Mouse (Mus musculus) myocyte (in vitro differentiated cells): ENCODE measurements around the gene Cgnl1. TPM values are rescaled to one million over a fixed set of nuclear protein-coding genes. Genes with fewer than 3 reads are reported as not detected.

Experiments
- H3K27me3 ChIP-seq: one replicate; pipeline ENCODE4 v1.6.1; 2011; ENCODE audit not compliant: control insufficient read depth, insufficient read depth, insufficient read length
- H3K36me3 ChIP-seq: one replicate; pipeline ENCODE4 v1.6.1; 2011; ENCODE audit not compliant: control insufficient read depth, insufficient read depth
- H3K4me2 ChIP-seq: one replicate; pipeline ENCODE4 v1.6.1; 2011; ENCODE audit warnings: low read depth, control low read depth
- H3K4me3 ChIP-seq: one replicate; pipeline ENCODE4 v1.5.1; 2011; ENCODE audit warnings: mild to moderate bottlenecking, control low read depth, moderate library complexity
- H3K79me2 ChIP-seq: one replicate; pipeline ENCODE4 v1.6.1; 2011; ENCODE audit not compliant: control insufficient read depth, insufficient read depth
- H3ac ChIP-seq: one replicate; pipeline ENCODE4 v1.6.1; 2011; ENCODE audit not compliant: control insufficient read depth, insufficient read length
- CEBPB ChIP-seq: IDR thresholded peaks from 2 replicates; pipeline ENCODE4 v1.6.1; 2011; ENCODE audit warnings: mild to moderate bottlenecking, moderate library complexity; ENCODE audit not compliant: poor library complexity, insufficient read depth, severe bottlenecking
- E2F4 ChIP-seq: IDR thresholded peaks from one replicate; pipeline ENCODE4 v1.6.1; 2011; ENCODE audit warnings: mild to moderate bottlenecking, control low read depth, moderate library complexity; ENCODE audit not compliant: insufficient read depth
- MAX ChIP-seq: IDR thresholded peaks from one replicate; pipeline ENCODE4 v1.6.1; 2011; ENCODE audit warnings: low read depth, mild to moderate bottlenecking, control low read depth
- MYOD1 ChIP-seq, 3 experiments: IDR thresholded peaks; one replicate each; pipeline ENCODE4 v1.6.1; 2011; ENCODE audit warnings: control low read depth in 2 of 3, low read depth in 2 of 3, mild to moderate bottlenecking in 2 of 3, moderate library complexity in 1 of 3; ENCODE audit not compliant: insufficient read length in 2 of 3, control insufficient read depth in 1 of 3
- MYOG ChIP-seq, 3 experiments: IDR thresholded peaks; one replicate each; pipeline ENCODE4 v1.6.1; 2011; ENCODE audit warnings: control low read depth in 2 of 3, low read depth in 2 of 3, mild to moderate bottlenecking in 2 of 3; ENCODE audit not compliant: insufficient read length in 2 of 3, control insufficient read depth in 1 of 3, insufficient read depth in 1 of 3
- POLR2A ChIP-seq: IDR thresholded peaks from one replicate; pipeline ENCODE4 v1.6.1; 2011; ENCODE audit warnings: low read depth, mild to moderate bottlenecking, control low read depth, moderate library complexity; ENCODE audit not compliant: insufficient read length
- POLR2AphosphoS2 ChIP-seq: IDR thresholded peaks from one replicate; pipeline ENCODE4 v1.6.1; 2011; ENCODE audit warnings: low read depth, control low read depth; ENCODE audit not compliant: insufficient read length
- REST ChIP-seq: IDR thresholded peaks from one replicate; pipeline ENCODE4 v1.6.1; 2011; ENCODE audit warnings: mild to moderate bottlenecking, control low read depth, moderate library complexity; ENCODE audit not compliant: insufficient read depth, insufficient read length
- SRF ChIP-seq: IDR thresholded peaks from one replicate; pipeline ENCODE4 v1.6.1; 2011; ENCODE audit warnings: low read depth; ENCODE audit not compliant: control insufficient read depth, insufficient read length
- TCF12 ChIP-seq: IDR thresholded peaks from one replicate; pipeline ENCODE4 v1.6.1; 2011; ENCODE audit warnings: mild to moderate bottlenecking, control low read depth; ENCODE audit not compliant: poor library complexity, insufficient read depth, severe bottlenecking
- TCF3 ChIP-seq: IDR thresholded peaks from one replicate; pipeline ENCODE4 v1.6.1; 2011; ENCODE audit warnings: low read depth, control low read depth; ENCODE audit not compliant: insufficient read length
- USF1 ChIP-seq: IDR thresholded peaks from one replicate; pipeline ENCODE4 v1.6.1; 2011; ENCODE audit warnings: low read depth, mild to moderate bottlenecking, control low read depth, moderate library complexity
- polyA plus RNA-seq: library from polyadenylated mRNA; unstranded; fragments of >200 nt; fragmentation: generic; extraction: Trizol; gene quantifications from one replicate; pipeline ENCODE4 v1.2.1, GENCODE M21; 2012; ENCODE audit warnings: missing spikeins

The Cgnl1 gene
- polyA plus RNA-seq, 1 experiment, result 3.7 TPM

GRCm38 (mm10) chr9:71654861-71655260 lies 116.5 kb downstream of the Cgnl1 start:
- no peaks in the 10 kb centered on the region for H3K79me2 ChIP-seq
- H3K27me3 ChIP-seq, result no peaks in the 10 kb centered on the region
- H3K4me3 ChIP-seq, result no peak overlapping the region
- no peak overlapping the region for H3ac ChIP-seq
- H3K4me2 ChIP-seq, result no peak overlapping the region
- TF ChIP-seq TCF12 (no peak), MAX (no peak), MYOD1 (IDR thresholded peaks at IDR 0.05; ENCODE audit: control insufficient read depth in 1 of 3, insufficient read length in 2 of 3, low read depth in 2 of 3) (no peak), POLR2AphosphoS2 (no peak), POLR2A (no peak), REST (no peak), USF1 (no peak), MYOG (IDR thresholded peaks at IDR 0.05; ENCODE audit: control insufficient read depth in 1 of 3, insufficient read depth in 1 of 3, insufficient read length in 2 of 3, low read depth in 2 of 3) (no peak), SRF (no peak), E2F4 (no peak), CEBPB (no peak), TCF3 (no peak)
- no peaks in the 10 kb centered on the region for H3K36me3 ChIP-seq

- Histone ChIP-seq H3K4me3 (no peak overlapping the region), H3K27me3 (no peaks in the 10 kb centered on the region), H3K4me2 (no peak overlapping the region), H3K79me2 (no peaks in the 10 kb centered on the region), H3ac (no peak overlapping the region), H3K36me3 (no peaks in the 10 kb centered on the region)
- no peak for TF ChIP-seq CEBPB
- no peak for TF ChIP-seq E2F4
- TF ChIP-seq USF1, result no peak
- TF ChIP-seq TCF3, result no peak
Observed at GRCm38 (mm10) chr9:71646115-71646514, 125.3 kb downstream of the Cgnl1 start.

GRCm38 (mm10) chr9:71643611-71644010 lies 127.8 kb downstream of the Cgnl1 start:
- TF ChIP-seq REST, result no peak
- Histone ChIP-seq H3ac (no peak overlapping the region), H3K4me3 (no peak overlapping the region), H3K36me3 (no peaks in the 10 kb centered on the region), H3K4me2 (no peak overlapping the region), H3K79me2 (no peaks in the 10 kb centered on the region), H3K27me3 (no peaks in the 10 kb centered on the region)

- H3K4me2 ChIP-seq, result no peak overlapping the region
- no peak overlapping the region for H3ac ChIP-seq
- H3K79me2 ChIP-seq, result no peaks in the 10 kb centered on the region
- H3K27me3 ChIP-seq, result no peaks in the 10 kb centered on the region
- no peaks in the 10 kb centered on the region for H3K36me3 ChIP-seq
- H3K4me3 ChIP-seq, result no peak overlapping the region
- no peak for TF ChIP-seq REST
- no peak for TF ChIP-seq MAX
- TF ChIP-seq TCF12, result no peak
- no peak for TF ChIP-seq USF1
- no peak for TF ChIP-seq MYOG (IDR thresholded peaks at IDR 0.05; ENCODE audit: control insufficient read depth in 1 of 3, insufficient read depth in 1 of 3, insufficient read length in 2 of 3, low read depth in 2 of 3)
- no peak for TF ChIP-seq SRF
- TF ChIP-seq POLR2AphosphoS2, result no peak
- TF ChIP-seq E2F4, result no peak
- no peak for TF ChIP-seq POLR2A
- no peak for TF ChIP-seq CEBPB
Observed at GRCm38 (mm10) chr9:71642270-71642669, 129.1 kb downstream of the Cgnl1 start.

GRCm38 (mm10) chr9:71640361-71640927 lies 131.0 kb downstream of the Cgnl1 start:
- Histone ChIP-seq H3K27me3 (no peaks in the 10 kb centered on the region), H3K4me3 (no peak overlapping the region), H3ac (no peak overlapping the region), H3K79me2 (no peaks in the 10 kb centered on the region), H3K4me2 (no peak overlapping the region), H3K36me3 (no peaks in the 10 kb centered on the region)
- TF ChIP-seq E2F4, result no peak
- TF ChIP-seq MYOD1 (IDR thresholded peaks at IDR 0.05; ENCODE audit: control insufficient read depth in 1 of 3, insufficient read length in 2 of 3, low read depth in 2 of 3), result no peak
- TF ChIP-seq MAX, result no peak
- TF ChIP-seq CEBPB, result no peak
- TF ChIP-seq POLR2A, result no peak
- TF ChIP-seq MYOG (IDR thresholded peaks at IDR 0.05; ENCODE audit: control insufficient read depth in 1 of 3, insufficient read depth in 1 of 3, insufficient read length in 2 of 3, low read depth in 2 of 3), result no peak
- TF ChIP-seq REST, result no peak
- TF ChIP-seq SRF, result no peak
- TF ChIP-seq TCF3, result no peak
- TF ChIP-seq POLR2AphosphoS2, result no peak
- TF ChIP-seq USF1, result no peak
- TF ChIP-seq TCF12, result no peak
